In genomic region chr7:124250566-124250965, GRCm38 (mm10) we compare ENCODE assay signal across 22 mouse cellular contexts.
DNase-seq lines count a peak whose midpoint lies in the region; ATAC-seq lines count a peak whose summit lies in the region.
"Had no signal": no experiment of that assay in that cellular context is flagged by ENCODE, and none has a peak within 500 bp of the region (broad histone marks: within the 10 kb centered on the region; RNA-seq: fewer than 3 reads in every experiment).

No protein-coding gene starts in this region.

- H3K4me1 ChIP-seq in forebrain, embryonic 14.5 days (ENCODE audit: control insufficient read depth, insufficient read depth, low read length), result no peaks in the 10 kb centered on the region
- no peaks in the 10 kb centered on the region for H3K4me1 ChIP-seq in forebrain, embryonic 12.5 days
- no peaks in the 10 kb centered on the region for H3K4me1 ChIP-seq in hindbrain, embryonic 15.5 days (replicated peaks)
- no peaks in the 10 kb centered on the region; the same call in 1 of the 2 replicates for H3K4me1 ChIP-seq in hindbrain, embryonic 13.5 days (replicated peaks)
- no peaks in the 10 kb centered on the region for H3K4me1 ChIP-seq in midbrain, embryonic 15.5 days
- peaks cover 2% of the 10 kb centered on the region; the same call in 1 of the 2 replicates for H3K4me1 ChIP-seq in midbrain, embryonic 16.5 days (ENCODE audit: control insufficient read depth, insufficient read depth, low read length)
- H3K4me1 ChIP-seq: embryonic facial prominence, embryonic 12.5 days; embryonic facial prominence, embryonic 15.5 days; hindbrain, embryonic 12.5 days had no signal

- no peak for ATAC-seq in forebrain, embryonic 14.5 days
- ATAC-seq in forebrain, embryonic 12.5 days (ENCODE audit: low FRiP score), result no peak
- 0 out of 2 replicates have a peak, but pooled peaks have one; percentile 23 for ATAC-seq in hindbrain, embryonic 15.5 days (ENCODE audit: low FRiP score, low read depth)
- no peak for ATAC-seq in hindbrain, embryonic 13.5 days (ENCODE audit: low FRiP score)
- 0 out of 2 replicates have a peak, but pooled peaks have one; percentile 14 for ATAC-seq in midbrain, embryonic 15.5 days (replicated peaks)
- ATAC-seq in midbrain, embryonic 16.5 days, result no peak
- ATAC-seq: CD4-positive, CD25-positive, alpha-beta regulatory T cell, adult 4 months; hindbrain, postnatal 0 days; inflammation-experienced regulatory T-cells, adult 6 months; intestine, embryonic 16.5 days had no signal

- DNase-seq in forebrain, embryonic 14.5 days (ENCODE audit: low spot score), result peak; percentile 43
- DNase-seq: adrenal gland, adult 2 months; adrenal gland, postnatal 14 days; cerebellum, adult 11-12 months; cerebellum, adult 9-10 months; cerebellum, postnatal 25 days; gastrocnemius, postnatal 14 days; heart, adult 11 months; kidney, adult 2 months had no signal

- no peaks in the 10 kb centered on the region for H3K27me3 ChIP-seq in forebrain, embryonic 14.5 days (replicated peaks; ENCODE audit: control insufficient read depth, insufficient read depth, low read length)
- H3K27me3 ChIP-seq in forebrain, embryonic 12.5 days, result no peaks in the 10 kb centered on the region
- no peaks in the 10 kb centered on the region for H3K27me3 ChIP-seq in hindbrain, embryonic 15.5 days
- no peaks in the 10 kb centered on the region for H3K27me3 ChIP-seq in hindbrain, embryonic 13.5 days
- no peaks in the 10 kb centered on the region for H3K27me3 ChIP-seq in midbrain, embryonic 15.5 days (replicated peaks)
- H3K27me3 ChIP-seq in midbrain, embryonic 16.5 days (ENCODE audit: control insufficient read depth, insufficient read depth, low read depth, low read length), result no peaks in the 10 kb centered on the region
- H3K27me3 ChIP-seq: embryonic facial prominence, embryonic 12.5 days; embryonic facial prominence, embryonic 15.5 days; hindbrain, embryonic 12.5 days had no signal

- whole genome bisulfite sequencing in forebrain, embryonic 14.5 days, result 56% methylated on average over 1 of the region's 1 CpGs
- 63% methylated on average over 1 of the region's 1 CpGs for WGBS in forebrain, embryonic 12.5 days
- WGBS in hindbrain, embryonic 15.5 days, result 61% methylated on average over 1 of the region's 1 CpGs
- 70% methylated on average over 1 of the region's 1 CpGs for WGBS in hindbrain, embryonic 13.5 days
- 70% methylated on average over 1 of the region's 1 CpGs for WGBS in midbrain, embryonic 15.5 days
- 54% methylated on average over 1 of the region's 1 CpGs for WGBS in midbrain, embryonic 16.5 days

- H3K36me3 ChIP-seq in forebrain, embryonic 14.5 days (ENCODE audit: control insufficient read depth, insufficient read depth, low read length), result no peaks in the 10 kb centered on the region
- H3K36me3 ChIP-seq in forebrain, embryonic 12.5 days (replicated peaks), result no peaks in the 10 kb centered on the region
- no peaks in the 10 kb centered on the region for H3K36me3 ChIP-seq in hindbrain, embryonic 15.5 days
- no peaks in the 10 kb centered on the region for H3K36me3 ChIP-seq in hindbrain, embryonic 13.5 days
- no peaks in the 10 kb centered on the region for H3K36me3 ChIP-seq in midbrain, embryonic 15.5 days (replicated peaks)
- H3K36me3 ChIP-seq in midbrain, embryonic 16.5 days (ENCODE audit: control insufficient read depth, insufficient read depth, low read length), result no peaks in the 10 kb centered on the region
- H3K36me3 ChIP-seq: embryonic facial prominence, embryonic 12.5 days; embryonic facial prominence, embryonic 15.5 days; hindbrain, embryonic 12.5 days had no signal

- H3K4me2 ChIP-seq in forebrain, embryonic 14.5 days (ENCODE audit: low read length), result no peak overlapping the region
- H3K4me2 ChIP-seq in forebrain, embryonic 12.5 days, result no peak overlapping the region
- H3K4me2 ChIP-seq in hindbrain, embryonic 15.5 days, result no peak overlapping the region
- H3K4me2 ChIP-seq in hindbrain, embryonic 13.5 days, result no peak overlapping the region
- H3K4me2 ChIP-seq in midbrain, embryonic 15.5 days, result no peak overlapping the region
- no peak overlapping the region for H3K4me2 ChIP-seq in midbrain, embryonic 16.5 days (ENCODE audit: low read length)
- H3K4me2 ChIP-seq: embryonic facial prominence, embryonic 12.5 days; embryonic facial prominence, embryonic 15.5 days; heart, embryonic 11.5 days; hindbrain, embryonic 12.5 days had no signal

- H3K4me3 ChIP-seq in forebrain, embryonic 14.5 days (ENCODE audit: low read depth, low read length), result no peak overlapping the region
- H3K4me3 ChIP-seq in forebrain, embryonic 12.5 days (replicated peaks), result no peak overlapping the region
- no peak overlapping the region for H3K4me3 ChIP-seq in hindbrain, embryonic 15.5 days
- no peak overlapping the region for H3K4me3 ChIP-seq in hindbrain, embryonic 13.5 days
- no peak overlapping the region for H3K4me3 ChIP-seq in midbrain, embryonic 15.5 days
- H3K4me3 ChIP-seq in midbrain, embryonic 16.5 days (ENCODE audit: low read depth, low read length), result no peak overlapping the region
- H3K4me3 ChIP-seq: embryonic facial prominence, embryonic 12.5 days; embryonic facial prominence, embryonic 15.5 days; hindbrain, embryonic 12.5 days had no signal

- H3K27ac ChIP-seq in forebrain, embryonic 14.5 days (ENCODE audit: low read depth, low read length), result no peak overlapping the region
- no peak overlapping the region for H3K27ac ChIP-seq in forebrain, embryonic 12.5 days
- H3K27ac ChIP-seq in hindbrain, embryonic 15.5 days (replicated peaks), result no peak overlapping the region
- no peak overlapping the region for H3K27ac ChIP-seq in hindbrain, embryonic 13.5 days
- no peak overlapping the region for H3K27ac ChIP-seq in midbrain, embryonic 15.5 days
- H3K27ac ChIP-seq in midbrain, embryonic 16.5 days (ENCODE audit: low read length), result no peak overlapping the region
- H3K27ac ChIP-seq: embryonic facial prominence, embryonic 12.5 days; embryonic facial prominence, embryonic 15.5 days; hindbrain, embryonic 12.5 days; hindbrain, postnatal 0 days had no signal

- no peaks in the 10 kb centered on the region for H3K9me3 ChIP-seq in forebrain, embryonic 14.5 days (replicated peaks; ENCODE audit: control insufficient read depth, low read length)
- H3K9me3 ChIP-seq in forebrain, embryonic 12.5 days, result no peaks in the 10 kb centered on the region
- H3K9me3 ChIP-seq in hindbrain, embryonic 15.5 days, result no peaks in the 10 kb centered on the region
- H3K9me3 ChIP-seq in hindbrain, embryonic 13.5 days, result no peaks in the 10 kb centered on the region
- H3K9me3 ChIP-seq in midbrain, embryonic 15.5 days, result no peaks in the 10 kb centered on the region
- no peaks in the 10 kb centered on the region for H3K9me3 ChIP-seq in midbrain, embryonic 16.5 days (replicated peaks; ENCODE audit: control insufficient read depth, low read length, poor library complexity, severe bottlenecking)
- H3K9me3 ChIP-seq: embryonic facial prominence, embryonic 12.5 days; embryonic facial prominence, embryonic 15.5 days; hindbrain, embryonic 12.5 days had no signal

- no peak overlapping the region for H3K9ac ChIP-seq in forebrain, embryonic 14.5 days (ENCODE audit: low read length)
- no peak overlapping the region for H3K9ac ChIP-seq in forebrain, embryonic 12.5 days
- no peak overlapping the region for H3K9ac ChIP-seq in hindbrain, embryonic 15.5 days
- no peak overlapping the region for H3K9ac ChIP-seq in hindbrain, embryonic 13.5 days
- no peak overlapping the region for H3K9ac ChIP-seq in midbrain, embryonic 15.5 days
- H3K9ac ChIP-seq in midbrain, embryonic 16.5 days (ENCODE audit: low read depth, low read length), result no peak overlapping the region
- H3K9ac ChIP-seq: embryonic facial prominence, embryonic 12.5 days; embryonic facial prominence, embryonic 15.5 days; hindbrain, embryonic 12.5 days had no signal

Comparison
In these comparisons a context has a peak if more than half of its experiments do, and no peak if none do; other contexts are left out.
1. ATAC-seq: peak in hindbrain, embryonic 15.5 days (single experiment) and midbrain, embryonic 15.5 days (single experiment); none in forebrain, embryonic 14.5 days (single experiment), forebrain, embryonic 12.5 days (single experiment), hindbrain, embryonic 13.5 days (single experiment) and midbrain, embryonic 16.5 days (single experiment).